Mouse (Mus musculus) midbrain, postnatal 0 days (tissue): ENCODE data around the gene Trim62. TPM values are rescaled to one million over a fixed set of nuclear protein-coding genes. Genes with fewer than 3 reads are reported as not detected.

Source experiments
- ATAC-seq: fragments of 200-750 bp; cut with Nextera tagmentation; 2 replicates; pipeline ENCODE4 v1.8.0; 2017; ENCODE audit warnings: moderate number of reproducible peaks, mild to moderate bottlenecking, moderate TSS enrichment, moderate library complexity; ENCODE audit not compliant: low FRiP score
- DNase-seq: peaks from one replicate; pipeline ENCODE4 v3.0.0-alpha.2; 2015; ENCODE audit warnings: low spot score
- H3K27ac ChIP-seq: fragments of 300-500 bp; sonication (generic); 2 replicates; pipeline ENCODE4 v1.5.1; 2014; ENCODE audit warnings: low read depth, mild to moderate bottlenecking, low read length, mixed read lengths
- H3K27me3 ChIP-seq: fragments of 300-500 bp; sonication (generic); 2 replicates; pipeline ENCODE4 v1.6.1; 2014; ENCODE audit warnings: low read length, control low read depth, mixed read lengths; ENCODE audit not compliant: insufficient read depth
- H3K36me3 ChIP-seq: fragments of 300-500 bp; sonication (generic); 2 replicates; pipeline ENCODE4 v1.6.1; 2014; ENCODE audit warnings: low read length, control low read depth, mixed read lengths; ENCODE audit not compliant: insufficient read depth
- H3K4me1 ChIP-seq: fragments of 300-500 bp; sonication (generic); 2 replicates; pipeline ENCODE4 v1.6.1; 2014; ENCODE audit warnings: mild to moderate bottlenecking, control low read depth, antibody characterized with exemption, low read length, mixed read lengths; ENCODE audit not compliant: insufficient read depth
- H3K4me2 ChIP-seq: fragments of 300-500 bp; sonication (generic); 2 replicates; pipeline ENCODE4 v1.6.1; 2014; ENCODE audit warnings: low read depth, mild to moderate bottlenecking, low read length, mixed read lengths; ENCODE audit not compliant: poor library complexity, severe bottlenecking
- H3K4me3 ChIP-seq: fragments of 300-500 bp; sonication (generic); 2 replicates; pipeline ENCODE4 v1.5.1; 2014; ENCODE audit warnings: low read depth, mild to moderate bottlenecking, low read length, moderate library complexity
- H3K9ac ChIP-seq: fragments of 300-500 bp; sonication (generic); replicated peaks from 2 replicates; pipeline ENCODE4 v1.6.1; 2014; ENCODE audit warnings: mild to moderate bottlenecking, low read length, moderate library complexity, mixed read lengths; ENCODE audit not compliant: poor library complexity, severe bottlenecking
- H3K9me3 ChIP-seq: fragments of 300-500 bp; sonication (generic); 2 replicates; pipeline ENCODE4 v1.6.1; 2016; ENCODE audit warnings: low read length, control low read depth
- CTCF ChIP-seq: IDR thresholded peaks from 2 replicates; pipeline ENCODE4 v1.5.1; 2016; ENCODE audit warnings: antibody characterized with exemption, mild to moderate bottlenecking
- WGBS: fragments of 180-500 bp; shearing (Covaris S2); extraction: QIAGEN DNeasy Blood & Tissue Kit; methylation state at CpG from one replicate; pipeline ENCODE4 v1.1.7; 2014; 5-methylcytosine and 5-hydroxymethylcytosine counted together
- polyA plus RNA-seq: library from polyadenylated mRNA; unstranded; fragments of >200 nt; fragmentation: Nextera tagmentation; extraction: Ambion mirVana; gene quantifications from 2 replicates; pipeline ENCODE4 v1.2.1, GENCODE M21; 2015
- total RNA-seq: library from RNA; depleted of rRNA; stranded (reverse); fragments of >200 nt; gene quantifications from 2 replicates; pipeline ENCODE4 v1.2.3, GENCODE M21; 2014; rRNA removed

Gene Trim62
- total RNA-seq (22.3 and 25.2 TPM in 2 replicates), polyA plus RNA-seq (25.9 and 26.8 TPM in 2 replicates)

- Histone ChIP-seq H3K27me3 (no peaks in the 10 kb centered on the region), H3K4me2 (peak within 1 kb of the TSS; percentile 91), H3K4me3 (peak within 1 kb of the TSS; percentile 85), H3K36me3 (no peaks in the 10 kb centered on the region), H3K27ac (peak within 1 kb of the TSS; percentile 89), H3K4me1 (peaks cover 18% of the 10 kb centered on the region), H3K9me3 (no peaks in the 10 kb centered on the region), H3K9ac (peak within 1 kb of the TSS; percentile 96)
- TF ChIP-seq CTCF = peak; percentile 49
- ATAC-seq = peak; percentile 65
- peak; percentile 89 for DNase-seq
- under 1% methylated on average over 14 of the region's 37 CpGs for whole genome bisulfite sequencing
These were observed at the start of gene Trim62 for GRCm38 (mm10) chr4:128883379-128883781. Gene Trim62, plus strand, starts transcription at chr4:128883580.

GRCm38 (mm10) chr4:128838202-128838601 lies 45.2 kb upstream of the Trim62 start:
- H3K27ac ChIP-seq = no peak overlapping the region
- 54% methylated on average over 5 of the region's 5 CpGs for WGBS
- H3K4me3 ChIP-seq = no peak overlapping the region
- H3K9ac ChIP-seq = no peak overlapping the region
- no peak overlapping the region for H3K4me2 ChIP-seq
- no peaks in the 10 kb centered on the region for H3K27me3 ChIP-seq
- no peak for DNase-seq
- no peak for ATAC-seq
- H3K4me1 ChIP-seq = no peaks in the 10 kb centered on the region
- H3K36me3 ChIP-seq = no peaks in the 10 kb centered on the region
- no peak for TF ChIP-seq CTCF
- H3K9me3 ChIP-seq = no peaks in the 10 kb centered on the region

- WGBS = 53% methylated on average over 16 of the region's 16 CpGs
- Histone ChIP-seq H3K9ac (no peak overlapping the region), H3K4me2 (no peak overlapping the region), H3K4me3 (no peak overlapping the region), H3K27ac (no peak overlapping the region), H3K36me3 (no peaks in the 10 kb centered on the region), H3K9me3 (no peaks in the 10 kb centered on the region), H3K4me1 (no peaks in the 10 kb centered on the region), H3K27me3 (no peaks in the 10 kb centered on the region)
- no peak for TF ChIP-seq CTCF
- no peak; the same call in 1 of the 2 replicates for ATAC-seq
- DNase-seq = peak; percentile 69
These were observed 43.3 kb upstream of the Trim62 start for GRCm38 (mm10) chr4:128839811-128840738.

GRCm38 (mm10) chr4:128841259-128841658 lies 42.1 kb upstream of the Trim62 start:
- no peaks in the 10 kb centered on the region for H3K9me3 ChIP-seq
- H3K4me2 ChIP-seq = no peak overlapping the region
- H3K27ac ChIP-seq = no peak overlapping the region
- no peaks in the 10 kb centered on the region for H3K27me3 ChIP-seq
- no peak overlapping the region for H3K9ac ChIP-seq
- TF ChIP-seq CTCF = no peak
- peak; percentile 66 for DNase-seq
- H3K4me1 ChIP-seq = no peaks in the 10 kb centered on the region
- no peaks in the 10 kb centered on the region for H3K36me3 ChIP-seq
- no peak overlapping the region for H3K4me3 ChIP-seq
- WGBS = 25% methylated on average over 8 of the region's 8 CpGs
- ATAC-seq = no peak

- 37% methylated on average over 13 of the region's 13 CpGs for WGBS
- Histone ChIP-seq H3K36me3 (no peaks in the 10 kb centered on the region), H3K27ac (no peak overlapping the region), H3K4me2 (no peak overlapping the region), H3K9ac (no peak overlapping the region), H3K9me3 (no peaks in the 10 kb centered on the region), H3K4me1 (no peaks in the 10 kb centered on the region), H3K27me3 (no peaks in the 10 kb centered on the region), H3K4me3 (no peak overlapping the region)
- no peak for TF ChIP-seq CTCF
- no peak for DNase-seq
- ATAC-seq = no peak
These were observed 38.8 kb upstream of the Trim62 start for GRCm38 (mm10) chr4:128844566-128844965.

- H3K4me3 ChIP-seq = no peak overlapping the region
- H3K9ac ChIP-seq = no peak overlapping the region
- no peaks in the 10 kb centered on the region for H3K9me3 ChIP-seq
- H3K4me2 ChIP-seq = no peak overlapping the region
- H3K27me3 ChIP-seq = no peaks in the 10 kb centered on the region
- H3K4me1 ChIP-seq = no peaks in the 10 kb centered on the region
- 67% methylated on average over 12 of the region's 12 CpGs for WGBS
- ATAC-seq (no peak), DNase-seq (no peak)
- no peak overlapping the region for H3K27ac ChIP-seq
- TF ChIP-seq CTCF = no peak
- H3K36me3 ChIP-seq = no peaks in the 10 kb centered on the region
These were observed 37.9 kb upstream of the Trim62 start for GRCm38 (mm10) chr4:128845367-128845973.
